Mouse (Mus musculus) kidney, postnatal 4 days (tissue): ENCODE data around the gene Cav1.

Experiments
- DNase-seq, 2 experiments: peaks; one replicate each; pipeline ENCODE4 v3.0.0; 2021; ENCODE audit warnings: mixed read lengths in 2 of 2

Cav1 gene

GRCm38 (mm10) chr6:17317944-17318343 is 11.8 kb downstream of the Cav1 start:
- DNase-seq, result no peak

- DNase-seq, result no peak
These were observed 15.8 kb downstream of the Cav1 start for GRCm38 (mm10) chr6:17321976-17322375.

GRCm38 (mm10) chr6:17327216-17327615 is 21.1 kb downstream of the Cav1 start:
- DNase-seq, result no peak

GRCm38 (mm10) chr6:17329801-17330200 is 23.7 kb downstream of the Cav1 start:
- DNase-seq, result no peak

GRCm38 (mm10) chr6:17337724-17338123 is 31.6 kb downstream of the Cav1 start:
- DNase-seq, result no peak

GRCm38 (mm10) chr6:17340406-17340805 is 34.3 kb downstream of the Cav1 start:
- DNase-seq, result no peak

GRCm38 (mm10) chr6:17348011-17348410 is 41.9 kb downstream of the Cav1 start:
- no peak for DNase-seq

- no peak for DNase-seq
These were observed 44.7 kb downstream of the Cav1 start for GRCm38 (mm10) chr6:17350803-17351202.

- peak; percentile 28 to 39 for DNase-seq
These were observed 53.0 kb downstream of the Cav1 start for GRCm38 (mm10) chr6:17358896-17359690.

GRCm38 (mm10) chr6:17362771-17363170 is 56.6 kb downstream of the Cav1 start:
- no peak for DNase-seq

- no peak for DNase-seq
These were observed 57.5 kb downstream of the Cav1 start for GRCm38 (mm10) chr6:17363446-17364179.

GRCm38 (mm10) chr6:17374326-17374725 is 68.2 kb downstream of the Cav1 start:
- no peak for DNase-seq

- no peak for DNase-seq
These were observed 71.2 kb downstream of the Cav1 start for GRCm38 (mm10) chr6:17377371-17377770.

GRCm38 (mm10) chr6:17380102-17380501 is 74.0 kb downstream of the Cav1 start:
- DNase-seq, result no peak

GRCm38 (mm10) chr6:17381690-17382089 is 75.6 kb downstream of the Cav1 start:
- peak in 1 of 2 experiments; percentile 23 for DNase-seq

- DNase-seq, result no peak
These were observed 79.4 kb downstream of the Cav1 start for GRCm38 (mm10) chr6:17385531-17385930.

GRCm38 (mm10) chr6:17387991-17388710 is 82.0 kb downstream of the Cav1 start:
- no peak for DNase-seq
